Mouse (Mus musculus): ENCODE measurements at regions not wholly inside any gene's neighbourhood (a gene's known extent, or its start where the extent isn't known, plus 50 kb on each side); places are given as distances from the start of the nearest gene placed in this dataset.

GRCm38 (mm10) chr11:33061570-33061969 lies 85.6 kb downstream of the Fgf18 start:
- DNase-seq (ENCODE audit: low read depth, low spot score) = no peak

GRCm38 (mm10) chr11:33060352-33060751 lies 86.8 kb downstream of the Fgf18 start:
- DNase-seq (ENCODE audit: low read depth, low spot score) = no peak

- no peak for DNase-seq (ENCODE audit: low read depth, low spot score)
These were observed 97.0 kb downstream of the Fgf18 start for GRCm38 (mm10) chr11:33050216-33050615.

- no peak for DNase-seq (ENCODE audit: low read depth, low spot score)
These were observed 107.1 kb downstream of the Fgf18 start for GRCm38 (mm10) chr11:33039854-33040792.

- no peak for DNase-seq (ENCODE audit: low read depth, low spot score)
These were observed 110.8 kb downstream of the Fgf18 start for GRCm38 (mm10) chr11:33036367-33036766.

GRCm38 (mm10) chr11:33028920-33029319 lies 118.3 kb downstream of the Fgf18 start:
- DNase-seq (ENCODE audit: low read depth, low spot score) = peak; percentile 50

GRCm38 (mm10) chr11:33027121-33027520 lies 120.1 kb downstream of the Fgf18 start:
- no peak for DNase-seq (ENCODE audit: low read depth, low spot score)

- no peak for DNase-seq (ENCODE audit: low read depth, low spot score)
These were observed 133.7 kb downstream of the Fgf18 start for GRCm38 (mm10) chr11:33013229-33014185.

- DNase-seq (ENCODE audit: low read depth, low spot score) = no peak
These were observed 134.6 kb downstream of the Fgf18 start for GRCm38 (mm10) chr11:33012384-33013160.

- no peak for DNase-seq (ENCODE audit: low read depth, low spot score)
These were observed 138.6 kb downstream of the Fgf18 start for GRCm38 (mm10) chr11:33008611-33009010.

- no peak for DNase-seq (ENCODE audit: low read depth, low spot score)
These were observed 139.2 kb downstream of the Fgf18 start for GRCm38 (mm10) chr11:33007826-33008530.

- DNase-seq (ENCODE audit: low read depth, low spot score) = no peak
These were observed 139.8 kb downstream of the Fgf18 start for GRCm38 (mm10) chr11:33007366-33007765.

- DNase-seq (ENCODE audit: low read depth, low spot score) = no peak
These were observed 142.0 kb downstream of the Fgf18 start for GRCm38 (mm10) chr11:33005183-33005582.

- DNase-seq (ENCODE audit: low read depth, low spot score) = no peak
These were observed 142.6 kb downstream of the Fgf18 start for GRCm38 (mm10) chr11:33004603-33005002.

- DNase-seq (ENCODE audit: low read depth, low spot score) = no peak
These were observed 147.4 kb downstream of the Fgf18 start for GRCm38 (mm10) chr11:32999684-33000255.

GRCm38 (mm10) chr11:32998687-32999605 lies 148.3 kb downstream of the Fgf18 start:
- DNase-seq (ENCODE audit: low read depth, low spot score) = no peak

- DNase-seq (ENCODE audit: low read depth, low spot score) = no peak
These were observed 152.8 kb downstream of the Fgf18 start for GRCm38 (mm10) chr11:32994391-32994790.

- no peak for DNase-seq (ENCODE audit: low read depth, low spot score)
These were observed 153.8 kb downstream of the Fgf18 start for GRCm38 (mm10) chr11:32993439-32993838.

- no peak for DNase-seq (ENCODE audit: low read depth, low spot score)
These were observed 156.1 kb downstream of the Fgf18 start for GRCm38 (mm10) chr11:32991036-32991616.

Data from A20 (cell line).